Mouse (Mus musculus) olfactory bulb, adult 2 months (tissue): Measurements from ENCODE around the gene Aox1.

Experiments
- CTCF ChIP-seq: fragments of 200-500 bp; IDR thresholded peaks from 2 replicates; pipeline ENCODE4 v1.5.1; 2012; ENCODE audit warnings: low read depth, mild to moderate bottlenecking, low read length, moderate library complexity; ENCODE audit not compliant: insufficient read depth
- POLR2A ChIP-seq: fragments of 200-500 bp; IDR thresholded peaks from 2 replicates; pipeline ENCODE4 v1.6.1; 2012; ENCODE audit warnings: mild to moderate bottlenecking, low read depth, low read length, moderate library complexity; ENCODE audit not compliant: insufficient read depth

DNA sequence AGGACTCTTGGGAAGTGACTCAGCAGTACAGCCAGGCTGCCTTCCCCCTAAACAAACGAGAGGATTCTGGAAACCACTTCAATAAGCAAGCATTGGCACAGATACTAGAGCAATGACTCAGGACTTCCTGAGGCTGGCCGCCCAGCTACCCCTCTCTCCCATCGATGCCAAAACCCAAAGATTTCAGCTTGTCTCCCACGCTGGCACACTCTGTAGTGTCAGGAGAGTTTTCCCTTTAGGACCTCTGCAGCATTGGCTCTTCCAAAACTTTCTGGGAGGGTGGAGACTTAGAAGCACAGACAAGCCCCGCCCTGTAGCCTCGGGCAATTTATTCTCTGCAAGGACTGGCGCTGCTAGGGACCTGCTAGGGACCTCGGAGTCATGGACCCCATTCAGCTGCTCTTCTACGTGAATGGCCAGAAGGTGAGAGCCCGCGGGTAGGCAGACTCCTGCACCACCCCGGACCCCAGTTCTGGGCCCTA, at the start of gene Aox1:
- TF ChIP-seq CTCF (no peak), POLR2A (no peak)
